Mouse (Mus musculus) thymus, adult 2 months (tissue): Measurements from ENCODE around the gene Ankrd55.

Source experiments
- CTCF ChIP-seq: fragments of 200-500 bp; IDR thresholded peaks from 2 replicates; pipeline ENCODE4 v1.5.1; 2012; ENCODE audit warnings: mild to moderate bottlenecking, control low read depth, low read length, moderate library complexity, borderline replicate concordance; ENCODE audit not compliant: control insufficient read depth, poor library complexity, insufficient read depth; ENCODE audit errors: extremely low read depth
- POLR2A ChIP-seq: fragments of 200-500 bp; IDR thresholded peaks from 2 replicates; pipeline ENCODE4 v1.6.1; 2012; ENCODE audit warnings: mild to moderate bottlenecking, low read length, control low read depth, moderate library complexity; ENCODE audit not compliant: control insufficient read depth, poor library complexity, insufficient read depth; ENCODE audit errors: extremely low read depth

DNA sequence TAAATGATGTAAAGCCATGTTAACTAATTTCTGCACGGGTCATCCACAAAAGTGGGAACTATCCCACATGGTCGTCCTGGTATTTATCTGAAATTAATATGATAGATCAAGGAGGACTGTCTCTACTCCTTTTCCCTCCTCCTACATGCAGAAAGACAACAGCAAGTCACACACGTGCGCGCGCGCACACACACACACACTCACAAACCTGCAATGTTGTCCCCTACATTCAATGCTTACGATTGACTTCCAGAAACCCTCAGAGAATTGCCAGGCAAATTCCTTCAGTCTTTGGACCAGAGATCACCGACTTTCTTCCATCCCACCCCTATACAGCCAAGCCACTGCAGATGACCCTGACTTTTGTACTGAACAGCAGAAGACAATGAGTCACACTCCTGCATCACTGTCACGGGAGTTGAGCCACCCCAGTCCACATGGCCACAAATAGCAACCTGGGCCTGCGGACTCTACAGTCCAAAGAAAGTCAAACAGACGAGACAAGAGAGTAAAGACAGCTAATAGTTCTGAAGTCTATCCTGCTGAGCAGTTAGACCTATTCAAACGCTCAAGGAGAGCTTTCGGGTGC is 60.7 kb downstream of the Ankrd55 start:
- TF ChIP-seq CTCF = no peak
- no peak for TF ChIP-seq POLR2A
